Mouse (Mus musculus): ENCODE data around the gene Tpk1. TPM values are rescaled to one million over a fixed set of nuclear protein-coding genes. Genes with fewer than 3 reads are reported as not detected.
"Not testable (repeated sequence)": the region's sequence is repeated elsewhere in the genome, so short reads cannot be mapped to it uniquely, and the experiment has no call there.

The Tpk1 gene
- polyA plus RNA-seq, 1 experiment from 2014 or later = 5.3 TPM

DNA sequence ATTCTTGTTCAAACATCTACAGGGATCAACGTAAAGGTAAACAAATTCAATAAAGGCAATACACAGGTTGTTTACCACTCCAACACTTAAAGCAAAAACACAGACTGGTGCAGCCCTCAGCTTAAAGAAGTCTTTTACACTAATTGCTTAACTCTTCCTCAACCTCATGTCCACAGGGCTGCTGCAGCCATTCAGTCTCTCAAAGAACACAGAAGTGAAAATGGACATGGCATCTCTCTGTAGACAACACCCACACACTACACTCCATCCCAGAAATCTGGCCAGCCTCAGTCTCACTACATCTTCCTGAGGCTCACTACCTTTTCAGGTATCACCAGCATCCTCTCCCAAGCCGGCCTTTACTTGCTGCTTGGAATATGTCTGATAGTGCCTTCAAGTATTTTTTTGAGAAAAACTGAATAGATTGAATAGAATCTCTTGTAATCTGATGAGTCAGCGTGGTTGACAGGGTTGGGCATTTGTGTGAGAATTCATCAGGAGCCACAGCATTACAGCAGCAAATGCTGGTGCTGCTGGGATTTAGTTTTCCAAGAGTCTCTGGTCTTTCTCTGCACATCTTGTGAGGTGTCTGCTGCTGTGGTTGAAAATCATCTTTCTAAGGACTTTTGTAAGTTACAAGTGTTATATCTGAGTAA lies 32.6 kb downstream of the Tpk1 start:
- 87% methylated on average over 3 of the region's 3 CpGs for WGBS

DNA sequence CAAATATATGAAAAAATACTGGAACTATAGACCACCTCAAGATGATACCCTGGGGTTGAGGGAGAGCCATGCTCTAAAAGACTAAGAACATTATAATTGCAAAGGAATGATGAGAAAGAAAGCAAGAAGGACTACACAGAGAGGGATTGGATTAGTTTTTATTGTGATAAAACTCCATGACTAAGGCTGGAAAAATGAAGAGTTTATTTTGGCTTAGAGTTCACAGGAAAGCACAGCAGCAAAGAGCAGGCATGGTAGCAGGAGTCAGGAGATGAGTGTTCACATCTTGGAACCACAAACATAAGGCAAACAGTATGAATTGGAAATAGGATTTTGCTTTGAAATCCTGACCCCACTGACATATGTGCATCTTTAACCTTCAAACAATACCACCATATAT lies 33.2 kb downstream of the Tpk1 start:
- ATAC-seq (ENCODE audit: insufficient read depth, low FRiP score, low TSS enrichment) (no peak), DNase-seq (ENCODE audit: low spot score) (no peak)
- H3K27ac ChIP-seq (ENCODE audit: low read depth, low read length) = no peak overlapping the region
- H3K4me3 ChIP-seq (ENCODE audit: low read depth, low read length) = no peak overlapping the region
- no peaks in the 10 kb centered on the region for H3K27me3 ChIP-seq (ENCODE audit: control insufficient read depth, insufficient read depth, low read length)
- no peaks in the 10 kb centered on the region for H3K4me1 ChIP-seq (ENCODE audit: control insufficient read depth, insufficient read depth, low read length)
- H3K9ac ChIP-seq (ENCODE audit: low read length) = no peak overlapping the region
- no peak overlapping the region for H3K4me2 ChIP-seq (ENCODE audit: low read depth)
- H3K9me3 ChIP-seq (ENCODE audit: control insufficient read depth, low read length) = no peaks in the 10 kb centered on the region
- no peaks in the 10 kb centered on the region for H3K36me3 ChIP-seq (ENCODE audit: control insufficient read depth, insufficient read depth, low read length)

More for the DNA sequence above, 32.6 kb downstream of the Tpk1 start:
- no peaks in the 10 kb centered on the region for H3K36me3 ChIP-seq (ENCODE audit: control insufficient read depth, insufficient read depth, low read length)
- no peak overlapping the region for H3K4me3 ChIP-seq (ENCODE audit: low read depth, low read length)
- H3K9ac ChIP-seq (ENCODE audit: low read length) = no peak overlapping the region
- no peak overlapping the region for H3K27ac ChIP-seq (ENCODE audit: low read depth, low read length)
- H3K4me1 ChIP-seq (ENCODE audit: control insufficient read depth, insufficient read depth, low read length) = no peaks in the 10 kb centered on the region
- H3K27me3 ChIP-seq (ENCODE audit: control insufficient read depth, insufficient read depth, low read length) = no peaks in the 10 kb centered on the region
- H3K9me3 ChIP-seq (ENCODE audit: control insufficient read depth, low read length) = no peaks in the 10 kb centered on the region
- ATAC-seq (ENCODE audit: insufficient read depth, low FRiP score, low TSS enrichment) (no peak), DNase-seq (ENCODE audit: low spot score) (no peak)
- no peak overlapping the region for H3K4me2 ChIP-seq (ENCODE audit: low read depth)

DNA sequence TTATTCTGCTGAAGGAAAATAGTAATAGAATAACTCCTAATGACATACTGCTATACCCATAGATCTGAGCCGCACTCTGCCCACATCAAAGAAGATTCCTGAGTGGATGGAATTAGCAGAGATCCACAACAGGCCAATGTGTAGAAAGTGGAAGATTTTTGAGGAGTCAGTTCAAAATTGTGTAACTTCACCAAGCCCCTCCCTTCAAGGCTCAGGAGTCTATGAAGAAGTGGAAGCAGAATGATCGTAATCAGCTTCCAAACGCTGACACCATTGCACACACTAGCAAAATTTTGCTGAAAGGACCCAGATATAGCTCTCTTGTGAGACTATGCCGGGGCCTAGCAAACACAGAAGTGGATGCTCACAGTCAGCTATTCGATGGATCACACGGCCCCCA lies 42.6 kb downstream of the Tpk1 start:
- not testable (repeated sequence) for H3K27me3 ChIP-seq (ENCODE audit: control insufficient read depth, insufficient read depth, low read length); H3K4me3 ChIP-seq (ENCODE audit: low read depth, low read length); H3K4me2 ChIP-seq (ENCODE audit: low read depth); H3K36me3 ChIP-seq (ENCODE audit: control insufficient read depth, insufficient read depth, low read length); ATAC-seq (ENCODE audit: insufficient read depth, low FRiP score, low TSS enrichment); H3K9me3 ChIP-seq (ENCODE audit: control insufficient read depth, low read length); DNase-seq (ENCODE audit: low spot score); H3K9ac ChIP-seq (ENCODE audit: low read length); H3K27ac ChIP-seq (ENCODE audit: low read depth, low read length); H3K4me1 ChIP-seq (ENCODE audit: control insufficient read depth, insufficient read depth, low read length)
- 92% methylated on average over 6 of the region's 6 CpGs for WGBS

DNA sequence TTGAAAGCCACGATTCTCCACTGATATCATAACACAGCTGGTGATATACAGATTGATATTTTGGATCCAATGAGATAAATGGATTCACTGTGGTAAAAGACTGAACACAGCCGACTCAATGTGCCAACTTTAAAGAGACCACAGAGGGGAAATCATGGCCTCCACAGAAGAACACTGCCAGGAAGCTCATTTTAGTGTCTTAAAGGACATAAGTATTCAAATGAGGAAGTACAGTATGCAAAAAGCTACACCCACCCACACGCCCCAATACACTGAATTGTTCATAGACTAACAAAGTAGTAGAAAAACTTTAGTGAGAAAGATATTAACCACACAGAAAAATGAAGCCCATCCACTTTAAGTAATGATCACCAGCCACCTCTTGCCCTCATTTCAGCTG lies 46.8 kb downstream of the Tpk1 start:
- H3K4me3 ChIP-seq (ENCODE audit: low read depth, low read length) = no peak overlapping the region
- H3K27me3 ChIP-seq (ENCODE audit: control insufficient read depth, insufficient read depth, low read length) = no peaks in the 10 kb centered on the region
- no peaks in the 10 kb centered on the region for H3K4me1 ChIP-seq (ENCODE audit: control insufficient read depth, insufficient read depth, low read length)
- H3K27ac ChIP-seq (ENCODE audit: low read depth, low read length) = no peak overlapping the region
- no peaks in the 10 kb centered on the region for H3K9me3 ChIP-seq (ENCODE audit: control insufficient read depth, low read length)
- WGBS = 88% methylated on average over 3 of the region's 3 CpGs
- no peak overlapping the region for H3K9ac ChIP-seq (ENCODE audit: low read length)
- H3K36me3 ChIP-seq (ENCODE audit: control insufficient read depth, insufficient read depth, low read length) = no peaks in the 10 kb centered on the region
- DNase-seq (ENCODE audit: low spot score) = no peak
- no peak for ATAC-seq (ENCODE audit: insufficient read depth, low FRiP score, low TSS enrichment)
- H3K4me2 ChIP-seq (ENCODE audit: low read depth) = no peak overlapping the region

DNA sequence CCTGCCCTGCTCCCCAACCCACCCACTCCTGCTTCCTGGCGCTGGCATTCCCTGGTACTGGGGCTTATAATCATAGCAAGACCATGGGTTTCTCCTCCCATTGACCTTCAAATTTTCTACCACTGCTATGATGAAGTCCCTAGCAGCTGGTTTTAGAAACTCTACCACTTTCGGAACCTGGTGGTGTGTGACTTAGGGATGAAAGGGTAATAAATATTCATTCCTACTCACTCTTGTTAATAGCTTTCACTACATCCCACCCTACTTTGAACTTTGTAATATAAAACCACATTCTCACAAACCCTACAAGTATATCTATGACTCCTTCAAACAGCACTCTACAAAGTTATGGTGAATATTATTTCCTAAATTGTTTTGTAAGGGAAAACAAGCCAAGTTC lies 54.3 kb downstream of the Tpk1 start:
- H3K9ac ChIP-seq (ENCODE audit: low read length) = no peak overlapping the region
- H3K27me3 ChIP-seq (ENCODE audit: control insufficient read depth, insufficient read depth, low read length) = no peaks in the 10 kb centered on the region
- H3K4me3 ChIP-seq (ENCODE audit: low read depth, low read length) = no peak overlapping the region
- ATAC-seq (ENCODE audit: insufficient read depth, low FRiP score, low TSS enrichment) = no peak
- no peaks in the 10 kb centered on the region for H3K4me1 ChIP-seq (ENCODE audit: control insufficient read depth, insufficient read depth, low read length)
- no peaks in the 10 kb centered on the region for H3K9me3 ChIP-seq (ENCODE audit: control insufficient read depth, low read length)
- WGBS = 86% methylated on average over 2 of the region's 2 CpGs
- DNase-seq (ENCODE audit: low spot score) = no peak
- H3K27ac ChIP-seq (ENCODE audit: low read depth, low read length) = no peak overlapping the region
- H3K4me2 ChIP-seq (ENCODE audit: low read depth) = no peak overlapping the region
- no peaks in the 10 kb centered on the region for H3K36me3 ChIP-seq (ENCODE audit: control insufficient read depth, insufficient read depth, low read length)

DNA sequence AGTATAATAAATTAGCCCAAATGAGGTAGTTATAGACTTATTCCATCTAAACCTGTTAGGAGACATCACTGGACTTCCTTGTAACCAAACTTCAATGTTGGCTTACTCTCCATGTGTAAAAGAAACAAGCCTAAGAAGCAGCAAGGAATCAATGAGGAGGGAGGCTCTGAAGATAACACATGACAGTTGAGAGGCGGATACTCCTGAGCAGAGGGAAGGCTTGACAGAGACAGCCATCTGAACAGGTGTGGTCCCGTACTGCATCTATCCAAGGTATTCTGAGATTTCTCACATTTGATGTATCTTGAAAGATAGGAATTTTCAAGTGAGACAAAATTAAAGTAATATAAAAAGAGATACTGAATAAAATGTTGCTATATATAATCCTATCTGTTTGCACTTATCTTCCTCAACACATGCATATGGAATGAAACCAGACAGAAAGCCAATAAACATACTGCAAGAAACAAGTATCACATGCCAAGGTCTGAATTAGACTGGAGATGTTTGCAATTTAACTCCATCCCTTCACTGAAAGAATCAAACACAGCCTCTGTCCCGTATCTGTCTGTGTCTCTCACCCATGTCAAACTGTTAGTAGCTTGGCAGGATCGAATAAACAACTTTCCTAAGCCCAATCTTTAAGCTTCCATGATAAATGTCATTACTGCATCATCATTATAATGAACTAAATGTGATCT lies 75.1 kb downstream of the Tpk1 start:
- H3K4me1 ChIP-seq (ENCODE audit: control insufficient read depth, insufficient read depth, low read length) = no peaks in the 10 kb centered on the region
- ATAC-seq (ENCODE audit: insufficient read depth, low FRiP score, low TSS enrichment) (no peak), DNase-seq (ENCODE audit: low spot score) (no peak)
- H3K36me3 ChIP-seq (ENCODE audit: control insufficient read depth, insufficient read depth, low read length) = no peaks in the 10 kb centered on the region
- H3K4me3 ChIP-seq (ENCODE audit: low read depth, low read length) = no peak overlapping the region
- WGBS = 84% methylated on average over 4 of the region's 4 CpGs
- H3K9me3 ChIP-seq (ENCODE audit: control insufficient read depth, low read length) = no peaks in the 10 kb centered on the region
- no peak overlapping the region for H3K4me2 ChIP-seq (ENCODE audit: low read depth)
- H3K9ac ChIP-seq (ENCODE audit: low read length) = no peak overlapping the region
- H3K27me3 ChIP-seq (ENCODE audit: control insufficient read depth, insufficient read depth, low read length) = no peaks in the 10 kb centered on the region
- no peak overlapping the region for H3K27ac ChIP-seq (ENCODE audit: low read depth, low read length)

DNA sequence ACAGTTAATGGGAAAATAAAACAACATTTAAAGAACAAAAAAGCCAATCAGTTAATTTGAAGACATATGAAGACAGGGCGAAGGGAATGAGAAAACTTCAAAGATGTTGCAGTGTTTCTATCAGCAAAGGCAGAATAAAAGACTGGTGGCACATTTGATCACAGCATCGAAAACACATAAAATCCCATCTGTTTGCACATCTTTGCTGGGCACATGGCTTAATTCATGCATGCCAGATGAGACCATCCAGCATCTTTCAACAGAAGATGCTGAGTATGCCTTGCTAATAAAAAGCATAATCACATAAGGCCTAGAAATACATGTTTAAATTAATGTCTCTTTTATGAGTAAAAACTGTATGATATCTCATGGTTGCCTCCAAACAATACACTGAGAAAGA lies 80.8 kb downstream of the Tpk1 start:
- Histone ChIP-seq H3K27me3 (ENCODE audit: control insufficient read depth, insufficient read depth, low read length) (no peaks in the 10 kb centered on the region), H3K4me3 (ENCODE audit: low read depth, low read length) (no peak overlapping the region), H3K9ac (ENCODE audit: low read length) (no peak overlapping the region), H3K9me3 (ENCODE audit: control insufficient read depth, low read length) (no peaks in the 10 kb centered on the region), H3K4me2 (ENCODE audit: low read depth) (no peak overlapping the region), H3K4me1 (ENCODE audit: control insufficient read depth, insufficient read depth, low read length) (no peaks in the 10 kb centered on the region), H3K27ac (ENCODE audit: low read depth, low read length) (no peak overlapping the region), H3K36me3 (ENCODE audit: control insufficient read depth, insufficient read depth, low read length) (no peaks in the 10 kb centered on the region)
- 93% methylated on average over 2 of the region's 2 CpGs for WGBS
- no peak for DNase-seq (ENCODE audit: low spot score)
- ATAC-seq (ENCODE audit: insufficient read depth, low FRiP score, low TSS enrichment) = no peak

DNA sequence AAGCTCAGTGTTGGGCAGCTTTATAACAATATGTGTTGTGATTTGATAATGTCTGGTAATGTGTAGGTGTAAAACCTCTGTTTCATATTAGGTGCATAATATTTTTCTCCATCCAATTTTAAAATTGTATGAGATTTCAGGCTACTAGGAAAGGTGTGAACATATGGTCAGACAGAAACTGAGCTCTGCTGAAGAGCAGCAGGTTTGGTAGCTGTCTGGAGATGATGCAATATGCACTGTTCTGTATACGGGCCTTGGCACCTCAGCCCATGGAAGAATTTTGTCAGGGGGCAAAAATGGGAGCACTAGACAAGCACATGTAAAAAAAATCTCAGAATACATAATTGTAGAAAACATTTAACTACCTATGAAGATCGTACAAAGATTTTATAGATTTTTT lies 84.3 kb downstream of the Tpk1 start:
- DNase-seq (ENCODE audit: low spot score) = no peak
- no peak for ATAC-seq (ENCODE audit: insufficient read depth, low FRiP score, low TSS enrichment)
- H3K27me3 ChIP-seq (ENCODE audit: control insufficient read depth, insufficient read depth, low read length) = no peaks in the 10 kb centered on the region
- H3K36me3 ChIP-seq (ENCODE audit: control insufficient read depth, insufficient read depth, low read length) = no peaks in the 10 kb centered on the region
- no peak overlapping the region for H3K27ac ChIP-seq (ENCODE audit: low read depth, low read length)
- no peaks in the 10 kb centered on the region for H3K4me1 ChIP-seq (ENCODE audit: control insufficient read depth, insufficient read depth, low read length)
- no peaks in the 10 kb centered on the region for H3K9me3 ChIP-seq (ENCODE audit: control insufficient read depth, low read length)
- no peak overlapping the region for H3K4me3 ChIP-seq (ENCODE audit: low read depth, low read length)
- no peak overlapping the region for H3K9ac ChIP-seq (ENCODE audit: low read length)
- WGBS = 90% methylated on average over 2 of the region's 2 CpGs
- no peak overlapping the region for H3K4me2 ChIP-seq (ENCODE audit: low read depth)

DNA sequence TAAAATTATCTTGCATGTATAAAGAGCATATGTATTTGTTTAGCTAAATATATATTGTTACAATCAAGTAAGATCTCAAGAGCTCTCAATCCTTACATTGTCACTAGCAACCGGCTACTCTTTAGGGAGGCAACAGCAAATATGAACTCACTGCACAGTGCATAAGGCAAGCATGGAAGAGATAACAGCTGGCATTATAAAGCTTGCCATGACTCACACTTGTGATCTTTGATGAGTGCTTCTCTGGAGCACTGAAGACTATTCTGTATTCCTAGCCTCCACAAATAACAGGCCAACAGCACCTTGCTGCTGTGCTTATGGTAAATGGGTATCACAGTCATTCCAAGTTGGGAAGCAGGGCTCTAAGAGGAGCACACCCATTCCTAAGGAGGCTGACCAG lies 98.2 kb downstream of the Tpk1 start:
- no peak overlapping the region for H3K4me2 ChIP-seq (ENCODE audit: low read depth)
- ATAC-seq (ENCODE audit: insufficient read depth, low FRiP score, low TSS enrichment) = no peak
- 89% methylated on average over 1 of the region's 1 CpGs for WGBS

More for the DNA sequence above, 98.2 kb downstream of the Tpk1 start:
- no peaks in the 10 kb centered on the region for H3K4me1 ChIP-seq (ENCODE audit: control insufficient read depth, insufficient read depth, low read length)
- no peak for DNase-seq (ENCODE audit: low spot score)
- no peak overlapping the region for H3K9ac ChIP-seq (ENCODE audit: low read length)
- H3K27ac ChIP-seq (ENCODE audit: low read depth, low read length) = no peak overlapping the region
- no peak overlapping the region for H3K4me3 ChIP-seq (ENCODE audit: low read depth, low read length)
- no peaks in the 10 kb centered on the region for H3K36me3 ChIP-seq (ENCODE audit: control insufficient read depth, insufficient read depth, low read length)
- H3K27me3 ChIP-seq (ENCODE audit: control insufficient read depth, insufficient read depth, low read length) = no peaks in the 10 kb centered on the region
- no peaks in the 10 kb centered on the region for H3K9me3 ChIP-seq (ENCODE audit: control insufficient read depth, low read length)
